Comparison of ENCODE assay signal across 13 mouse cellular contexts in the genomic region with DNA sequence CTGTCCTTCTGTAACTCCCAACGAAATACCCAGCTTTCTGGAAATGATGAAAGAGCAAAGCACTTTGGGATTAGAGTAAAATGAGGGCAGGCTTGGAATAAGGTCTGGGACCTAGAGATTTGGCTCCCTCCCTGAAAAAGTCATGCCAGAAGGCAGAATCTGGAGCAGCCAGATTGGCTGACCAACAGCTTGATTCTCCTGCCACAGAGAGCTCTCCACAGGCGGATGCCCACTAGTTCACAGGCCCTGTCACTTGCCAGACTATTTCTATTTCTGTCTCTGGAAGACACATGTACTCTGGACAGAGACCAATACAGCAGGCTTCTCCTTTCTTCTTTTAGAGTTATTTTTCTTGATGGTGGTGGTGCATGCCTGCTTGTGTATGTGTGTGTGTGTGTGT. TPM values are rescaled to one million over a fixed set of nuclear protein-coding genes. Genes with fewer than 3 reads are reported as not detected.
A peak's percentile ranks its signal among the peaks of the same experiment; 100 is the strongest.
DNase-seq lines count a peak whose midpoint lies in the region; ATAC-seq and TF ChIP-seq lines count a peak whose summit lies in the region.
"Had no signal": no experiment of that assay in that cellular context is flagged by ENCODE, and none has a peak within 500 bp of the region (broad histone marks: within the 10 kb centered on the region; RNA-seq: fewer than 3 reads in every experiment).

No protein-coding gene starts in this region.

- WGBS in hindbrain, postnatal 0 days: 53% methylated on average over 2 of the region's 2 CpGs
- WGBS in hindbrain, embryonic 14.5 days: 70% methylated on average over 2 of the region's 2 CpGs
- WGBS in thymus, adult 2 months: 86% methylated on average over 2 of the region's 2 CpGs
- WGBS in kidney, adult 2 months: 87% methylated on average over 2 of the region's 2 CpGs

- no peaks in the 10 kb centered on the region for H3K9me3 ChIP-seq in hindbrain, postnatal 0 days (ENCODE audit: low read length)
- H3K9me3 ChIP-seq in hindbrain, embryonic 14.5 days (ENCODE audit: control insufficient read depth, low read length): no peaks in the 10 kb centered on the region
- H3K9me3 ChIP-seq: lung, embryonic 15.5 days had no signal

- H3K27ac ChIP-seq in hindbrain, postnatal 0 days: peak overlapping the region; percentile 70; the same call in 1 of the 2 replicates
- no peak overlapping the region for H3K27ac ChIP-seq in hindbrain, embryonic 14.5 days
- H3K27ac ChIP-seq in thymus, adult 2 months (ENCODE audit: control insufficient read depth, insufficient read depth, low read length): no peak overlapping the region
- no peak overlapping the region for H3K27ac ChIP-seq in kidney, adult 2 months (ENCODE audit: insufficient read depth, low read depth, low read length)
- H3K27ac ChIP-seq: lung, embryonic 15.5 days had no signal

- ATAC-seq in hindbrain, postnatal 0 days: peak; percentile 72
- ATAC-seq in hindbrain, embryonic 14.5 days (ENCODE audit: low FRiP score): no peak

- no peak overlapping the region for H3K9ac ChIP-seq in hindbrain, postnatal 0 days (replicated peaks; ENCODE audit: low read length)
- no peak overlapping the region for H3K9ac ChIP-seq in hindbrain, embryonic 14.5 days
- H3K9ac ChIP-seq: lung, embryonic 15.5 days had no signal

- H3K4me3 ChIP-seq in hindbrain, postnatal 0 days (ENCODE audit: low read length): no peak overlapping the region
- no peak overlapping the region for H3K4me3 ChIP-seq in hindbrain, embryonic 14.5 days (replicated peaks; ENCODE audit: low read length)
- H3K4me3 ChIP-seq in thymus, adult 2 months (ENCODE audit: control insufficient read depth, insufficient read depth, low read length): no peak overlapping the region
- no peak overlapping the region for H3K4me3 ChIP-seq in kidney, adult 2 months (ENCODE audit: insufficient read depth, low read depth, low read length)
- H3K4me3 ChIP-seq: lung, embryonic 15.5 days had no signal

- DNase-seq in hindbrain, postnatal 0 days (ENCODE audit: low spot score): peak; percentile 78
- DNase-seq in hindbrain, embryonic 14.5 days (ENCODE audit: low spot score): no peak
- peak; percentile 61 for DNase-seq in Muller cell, postnatal 12 days (ENCODE audit: inconsistent ontology term)
- peak; percentile 79 to 90 for DNase-seq in cerebellum, adult 18-20 months
- DNase-seq in heart, adult 9 months (ENCODE audit: low spot score in 2 of 2): peak; percentile 57 to 61
- DNase-seq in thymus, adult 2 months: no peak
- DNase-seq in kidney, adult 2 months: no peak
- DNase-seq in urinary bladder, postnatal 14 days (ENCODE audit: low spot score): no peak
- DNase-seq: kidney, postnatal 10 days had no signal

- no peaks in the 10 kb centered on the region for H3K27me3 ChIP-seq in hindbrain, postnatal 0 days (ENCODE audit: insufficient read depth, low read length)
- H3K27me3 ChIP-seq in hindbrain, embryonic 14.5 days (ENCODE audit: control insufficient read depth, insufficient read depth, low read length): no peaks in the 10 kb centered on the region
- no peaks in the 10 kb centered on the region for H3K27me3 ChIP-seq in thymus, adult 2 months (ENCODE audit: control insufficient read depth, insufficient read depth, low read length)
- H3K27me3 ChIP-seq in kidney, adult 2 months (replicated peaks; ENCODE audit: control insufficient read depth, insufficient read depth, low read length): no peaks in the 10 kb centered on the region
- H3K27me3 ChIP-seq: CH12.LX; lung, embryonic 15.5 days had no signal

- TF ChIP-seq POLR2A in thymus, adult 2 months (IDR thresholded peaks at IDR 0.05; ENCODE audit: control insufficient read depth, extremely low read depth, insufficient read depth, low read length, poor library complexity): no peak
- no peak for TF ChIP-seq POLR2A in kidney, adult 2 months (IDR thresholded peaks at IDR 0.05; ENCODE audit: low read depth, low read length)

- no peaks in the 10 kb centered on the region for H3K4me1 ChIP-seq in hindbrain, postnatal 0 days (ENCODE audit: insufficient read depth, low read length)
- no peaks in the 10 kb centered on the region for H3K4me1 ChIP-seq in hindbrain, embryonic 14.5 days (replicated peaks; ENCODE audit: control insufficient read depth, insufficient read depth, low read length)
- H3K4me1 ChIP-seq in thymus, adult 2 months (replicated peaks; ENCODE audit: control insufficient read depth, insufficient read depth, low read length): no peaks in the 10 kb centered on the region
- H3K4me1 ChIP-seq in kidney, adult 2 months (ENCODE audit: control insufficient read depth, insufficient read depth, low read length): no peaks in the 10 kb centered on the region
- H3K4me1 ChIP-seq: lung, embryonic 15.5 days had no signal

- no peak for TF ChIP-seq CTCF in hindbrain, postnatal 0 days (IDR thresholded peaks at IDR 0.05; ENCODE audit: low read depth)
- no peak for TF ChIP-seq CTCF in thymus, adult 2 months (IDR thresholded peaks at IDR 0.05; ENCODE audit: borderline replicate concordance, control insufficient read depth, extremely low read depth, insufficient read depth, low read length, poor library complexity)
- no peak for TF ChIP-seq CTCF in kidney, adult 2 months (conservative IDR thresholded peaks at IDR 0.05; ENCODE audit: insufficient read depth, insufficient read length, low read depth, low read length)

- no peak overlapping the region for H3K4me2 ChIP-seq in hindbrain, postnatal 0 days (ENCODE audit: low read depth, low read length)
- H3K4me2 ChIP-seq in hindbrain, embryonic 14.5 days (replicated peaks): no peak overlapping the region
- H3K4me2 ChIP-seq: lung, embryonic 15.5 days had no signal

- no peaks in the 10 kb centered on the region for H3K36me3 ChIP-seq in hindbrain, postnatal 0 days (ENCODE audit: insufficient read depth, low read length)
- no peaks in the 10 kb centered on the region for H3K36me3 ChIP-seq in hindbrain, embryonic 14.5 days (replicated peaks; ENCODE audit: control insufficient read depth, insufficient read depth)
- no peaks in the 10 kb centered on the region for H3K36me3 ChIP-seq in thymus, adult 2 months (ENCODE audit: control insufficient read depth, insufficient read depth, low read length)
- no peaks in the 10 kb centered on the region for H3K36me3 ChIP-seq in kidney, adult 2 months (ENCODE audit: control insufficient read depth, insufficient read depth, low read length)
- H3K36me3 ChIP-seq: lung, embryonic 15.5 days had no signal

RNA-seq across cellular contexts. Expression of gene Txndc2, which starts 41.8 kb away (rescaled TPM):
- total RNA-seq in hindbrain, postnatal 0 days (2014; rRNA removed): not detected in 2 replicates
- polyA plus RNA-seq in hindbrain, postnatal 0 days (2015; fragmentation: Nextera tagmentation; extraction: Ambion mirVana): 0.10 and 0.13 TPM in 2 replicates
- polyA plus RNA-seq in hindbrain, embryonic 14.5 days (2014; fragmentation: Nextera tagmentation; extraction: Ambion mirVana): 0.21 and 0.22 TPM in 2 replicates
- polyA plus RNA-seq in thymus, adult 2 months (2012; rRNA removed): not detected in 2 replicates
- polyA plus RNA-seq in kidney, adult 2 months (2012; rRNA removed): 0.05 and 0.07 TPM in 2 replicates
- total RNA-seq: CH12.LX; granulocyte monocyte progenitor cell, adult 5-6 weeks had no signal
- polyA plus RNA-seq: limb, embryonic 11.5 days; lung, embryonic 15.5 days had no signal

Comparison
In these comparisons a context has a peak if more than half of its experiments do, and no peak if none do; other contexts are left out.
1. DNase-seq: peak in hindbrain, postnatal 0 days (single experiment), Muller cell, postnatal 12 days (single experiment), cerebellum, adult 18-20 months (2 of 2) and heart, adult 9 months (2 of 2); none in hindbrain, embryonic 14.5 days (single experiment), thymus, adult 2 months (single experiment), kidney, adult 2 months (single experiment) and urinary bladder, postnatal 14 days (single experiment).